Mouse (Mus musculus) heart, adult 2 months (tissue): ENCODE data around the gene Pink1.

ENCODE experiments used
- CTCF ChIP-seq: fragments of 200-600 bp; IDR thresholded peaks from 2 replicates; pipeline ENCODE4 v1.8.1; 2022; ENCODE audit warnings: antibody characterized with exemption, mild to moderate bottlenecking, moderate library complexity
- EP300 ChIP-seq: fragments of 200-500 bp; IDR thresholded peaks from 2 replicates; pipeline ENCODE4 v1.6.1; 2011; ENCODE audit warnings: low read depth, low read length, control low read depth; ENCODE audit not compliant: insufficient read depth

GRCm38 (mm10) chr4:138337341-138337740 lies 11.2 kb upstream of the Pink1 start:
- no peak for TF ChIP-seq CTCF
- no peak for TF ChIP-seq EP300
